Mouse (Mus musculus) E14TG2a.4 (cell line): ENCODE measurements around the gene Nfib.

Source experiments
- CTCF ChIP-seq: conservative IDR thresholded peaks from 2 replicates; pipeline ENCODE4 v1.5.1; 2014; ENCODE audit warnings: low read length
- NANOG ChIP-seq: IDR thresholded peaks from 2 replicates; pipeline ENCODE4 v1.6.1; 2014; ENCODE audit warnings: borderline replicate concordance, low read length, mixed read lengths
- POU5F1 ChIP-seq: IDR thresholded peaks from 2 replicates; pipeline ENCODE4 v1.6.1; 2014; ENCODE audit warnings: low read length, borderline replicate concordance

- TF ChIP-seq CTCF: no peak
- TF ChIP-seq NANOG: no peak
- TF ChIP-seq POU5F1: no peak
Measured at GRCm38 (mm10) chr4:82542656-82543397, 162.7 kb downstream of the Nfib start.
